Mouse (Mus musculus) kidney, postnatal 10 days (tissue): ENCODE results near the gene Magea2.
"Not testable (repeated sequence)": the region's sequence is repeated elsewhere in the genome, so short reads cannot be mapped to it uniquely, and the experiment has no call there.

Experiments
- DNase-seq: peaks from one replicate; pipeline ENCODE4 v3.0.0; 2021; ENCODE audit warnings: mixed read lengths

The Magea2 gene

GRCm38 (mm10) chrX:155093566-155093965 lies at the start of gene Magea2:
Gene Magea2 (minus strand): TSS chrX:155093666.
- not testable (repeated sequence) for DNase-seq

- not testable (repeated sequence) for DNase-seq
Measured at GRCm38 (mm10) chrX:155128312-155128711, 34.8 kb upstream of the Magea2 start, which contains the start of gene Cldn34b2. Gene Cldn34b2 (minus strand): TSS chrX:155128412.

GRCm38 (mm10) chrX:155098024-155098423 lies 4.6 kb upstream of the Magea2 start:
- DNase-seq = peak; percentile 14

DNA sequence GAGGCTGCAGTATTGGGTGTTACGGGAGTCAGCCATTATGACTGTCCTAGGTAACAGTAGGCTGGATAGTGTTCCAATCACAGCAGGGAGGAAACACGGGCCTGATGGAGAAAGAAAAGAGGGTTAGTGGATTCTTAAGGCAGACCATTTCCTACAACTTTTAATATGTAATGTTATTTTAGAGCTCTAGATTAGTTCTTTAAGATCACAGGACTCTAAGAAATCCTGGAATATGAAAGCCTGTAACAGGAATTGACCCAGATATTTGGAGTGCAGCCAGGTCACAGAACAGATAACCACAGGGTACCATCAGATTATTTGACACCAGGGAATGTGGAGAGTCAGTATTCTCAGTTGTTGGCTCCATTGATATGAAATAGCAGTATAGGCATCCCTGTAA lies 3.8 kb downstream of the Magea2 start, which contains the start of gene Magea1:
Magea1 (minus strand) TSS at position 101 of the 400 bp plus-strand sequence.
- not testable (repeated sequence) for DNase-seq

GRCm38 (mm10) chrX:155063045-155063444 lies 30.4 kb downstream of the Magea2 start, which contains the start of gene Magea5:
Gene Magea5 (minus strand): TSS chrX:155063145.
- not testable (repeated sequence) for DNase-seq

DNA sequence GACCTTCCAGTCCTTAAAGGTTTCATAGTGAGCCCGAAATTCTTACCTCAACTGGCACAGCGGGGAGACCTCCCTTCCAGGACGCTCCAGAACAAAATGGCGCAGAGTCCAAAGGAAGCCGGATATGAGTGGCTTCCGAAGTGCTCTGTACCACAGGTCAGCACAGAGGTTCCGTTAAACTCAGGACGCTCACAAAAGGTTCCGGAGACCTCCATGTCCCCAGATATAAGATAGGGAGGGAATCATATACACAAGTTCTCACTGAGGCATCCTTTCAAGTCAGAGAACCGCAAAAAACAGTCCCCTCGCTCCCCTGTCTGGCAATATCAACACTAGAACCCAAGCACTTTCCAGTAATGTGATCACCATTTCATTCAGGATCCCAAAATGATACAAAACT lies 97.7 kb downstream of the Magea2 start, which contains the start of gene Magea8:
Magea8 (minus strand) TSS at position 101 of the 400 bp plus-strand sequence.
- not testable (repeated sequence) for DNase-seq
